Mouse (Mus musculus): ENCODE results near the gene Washc2. TPM values are rescaled to one million over a fixed set of nuclear protein-coding genes. Genes with fewer than 3 reads are reported as not detected.
"Not testable (repeated sequence)": the region's sequence is repeated elsewhere in the genome, so short reads cannot be mapped to it uniquely, and the experiment has no call there.

The Washc2 gene
- 10 to 100 TPM; 84.3 to 88.0 TPM for total RNA-seq (2021)
- long read RNA-seq, experiment 1, full-length matches to known transcripts = 21 of 68 reads
- long read RNA-seq, experiment 1, partial matches to known transcripts = 25 of 68 reads
- long read RNA-seq, experiment 1, other reads (novel, unspliced or antisense) = 22 of 68 reads
- long read RNA-seq, experiment 2, full-length matches to known transcripts = 18 of 49 reads
- long read RNA-seq, experiment 2, partial matches to known transcripts = 19 of 49 reads
- long read RNA-seq, experiment 2, other reads (novel, unspliced or antisense) = 12 of 49 reads

DNA sequence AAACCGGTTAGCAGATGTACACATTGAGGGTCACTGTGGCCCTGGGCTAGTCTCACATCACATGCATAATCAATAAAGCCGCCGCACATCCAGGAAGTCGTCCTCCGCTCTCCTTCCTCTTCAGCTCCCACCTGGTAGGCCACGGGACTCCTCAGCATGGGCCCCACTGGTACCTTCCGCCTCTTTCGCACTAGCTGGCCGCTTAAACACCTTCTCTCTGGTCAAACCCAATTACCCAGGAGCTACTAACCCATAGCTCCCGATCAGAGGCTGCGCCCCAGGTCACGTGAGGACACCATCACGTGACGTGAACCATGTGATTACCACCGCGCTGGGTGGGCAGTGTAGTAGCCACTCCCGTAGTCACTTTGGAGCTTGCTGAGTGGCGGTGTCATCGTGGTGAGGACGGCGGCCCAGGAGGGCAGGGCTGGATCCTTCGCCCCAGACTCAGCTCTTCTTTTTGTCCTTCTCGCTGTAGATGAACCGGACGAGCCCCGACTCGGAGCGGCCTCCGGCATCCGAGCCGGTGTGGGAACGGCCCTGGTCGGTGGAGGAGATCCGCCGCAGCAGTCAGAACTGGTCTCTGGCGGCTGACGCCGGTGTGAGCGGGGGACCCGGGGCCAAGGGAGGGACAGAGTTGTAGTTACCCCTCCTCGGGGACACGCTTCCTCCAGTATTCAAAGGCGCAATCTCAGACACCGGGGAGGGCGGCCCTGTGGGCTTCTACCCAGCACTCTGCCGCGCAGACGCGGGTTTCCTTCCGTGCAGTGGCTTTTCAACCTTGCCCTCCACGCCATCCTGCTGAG, at the start of gene Washc2:
TSS of gene Washc2 (plus strand) at position 310 of the 806 bp plus-strand sequence.
- DNase-seq (ENCODE audit: low spot score in 2 of 2) = peak; percentile 93 to 94

DNA sequence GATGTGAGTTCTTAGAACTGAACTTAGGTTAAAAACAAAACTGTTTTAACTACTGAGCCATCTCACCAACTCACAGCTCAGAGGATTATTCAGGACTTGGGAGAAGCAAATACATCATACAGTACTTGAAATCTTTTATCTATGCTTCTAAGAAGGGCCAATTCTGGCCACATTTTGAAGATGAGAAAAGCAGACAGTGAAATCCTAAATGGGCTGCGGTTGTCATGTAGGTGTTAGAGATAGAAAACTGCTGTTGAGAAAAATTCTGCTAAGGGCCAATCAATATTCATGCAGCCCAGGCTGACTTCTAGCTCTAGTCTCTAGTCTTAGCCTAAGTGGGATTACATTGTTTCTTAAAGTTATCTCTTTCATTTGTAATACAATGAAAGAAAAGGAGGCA, 41.5 kb upstream of the Washc2 start:
- DNase-seq (ENCODE audit: low spot score in 2 of 2) = no peak

DNA sequence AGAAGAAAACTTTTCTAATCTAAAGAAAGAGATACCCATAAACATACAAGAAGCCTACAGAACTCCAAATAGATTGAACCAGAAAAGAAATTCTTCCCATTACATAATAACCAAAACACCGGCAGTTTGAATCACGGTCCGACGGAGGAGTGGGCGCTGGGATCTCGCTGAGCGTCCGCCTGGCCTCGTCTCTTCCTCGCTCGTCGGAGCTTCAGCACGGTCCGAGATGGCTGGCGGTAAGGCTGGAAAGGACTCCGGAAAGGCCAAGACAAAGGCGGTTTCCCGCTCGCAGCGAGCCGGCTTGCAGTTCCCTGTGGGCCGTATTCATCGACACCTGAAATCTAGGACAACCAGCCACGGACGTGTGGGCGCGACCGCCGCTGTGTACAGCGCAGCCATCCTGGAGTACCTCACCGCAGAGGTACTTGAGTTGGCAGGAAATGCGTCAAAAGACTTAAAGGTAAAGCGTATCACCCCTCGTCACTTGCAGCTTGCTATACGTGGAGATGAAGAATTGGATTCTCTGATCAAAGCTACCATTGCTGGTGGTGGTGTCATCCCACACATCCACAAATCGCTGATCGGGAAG, 34.2 kb upstream of the Washc2 start:
- DNase-seq (ENCODE audit: low spot score in 2 of 2) = not testable (repeated sequence)

DNA sequence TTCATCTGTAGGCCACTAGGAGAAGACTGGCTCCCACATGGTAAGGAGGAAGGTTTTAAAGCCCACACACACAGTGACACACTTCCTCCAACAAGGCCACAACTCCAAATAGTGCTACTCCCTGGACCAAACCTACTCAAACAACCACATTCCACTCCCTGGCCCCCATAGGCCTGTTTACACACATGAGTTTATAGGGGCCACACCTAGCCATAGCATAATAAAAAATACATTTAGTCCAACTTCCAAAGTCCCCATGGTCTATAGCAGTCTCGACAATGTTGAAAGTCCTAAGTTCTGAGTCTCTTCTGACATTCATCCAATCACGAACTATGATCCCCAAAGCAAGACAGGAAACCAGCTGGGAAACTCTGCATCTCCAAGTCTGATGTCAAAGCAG, 29.5 kb upstream of the Washc2 start:
- no peak for DNase-seq (ENCODE audit: low spot score in 2 of 2)

DNA sequence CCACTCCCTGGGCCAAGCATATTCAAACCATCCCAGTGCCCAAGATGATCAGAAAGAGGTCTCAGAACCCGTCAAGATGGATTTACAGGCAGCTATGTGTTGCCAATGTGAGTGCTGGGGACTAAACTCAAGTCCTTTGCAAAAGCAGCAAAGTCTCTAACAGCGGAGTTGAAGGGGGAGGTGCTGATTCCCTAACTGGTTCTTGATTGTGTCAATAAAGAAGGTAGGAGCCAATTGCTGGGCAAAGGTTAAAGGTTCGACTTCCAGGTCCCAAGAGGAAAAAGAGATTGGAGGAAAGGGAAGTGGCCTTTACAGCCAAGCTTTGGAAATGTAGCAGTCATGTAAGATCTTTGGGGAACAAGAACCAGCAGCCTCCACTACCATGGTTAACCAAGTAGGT, 27.1 kb upstream of the Washc2 start:
- no peak for DNase-seq (ENCODE audit: low spot score in 2 of 2)

DNA sequence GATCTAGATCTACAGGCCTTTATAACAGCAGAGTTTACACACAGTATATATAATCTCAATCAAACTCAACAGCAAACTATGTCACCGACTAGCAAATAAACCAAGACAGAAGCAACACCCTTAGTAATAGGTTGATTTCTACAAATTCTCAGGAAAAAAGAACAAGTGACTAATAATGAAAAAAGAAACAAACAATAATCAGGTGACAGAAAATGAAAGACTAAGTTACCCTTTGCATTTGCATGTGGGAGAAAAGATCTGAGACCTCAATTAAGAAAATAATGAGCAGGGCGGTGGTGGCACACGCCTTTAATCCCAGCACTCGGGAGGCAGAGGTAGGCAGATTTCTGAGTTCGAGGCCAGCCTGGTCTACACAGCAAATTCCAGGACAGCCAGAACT, 24.3 kb upstream of the Washc2 start:
- no peak for DNase-seq (ENCODE audit: low spot score in 2 of 2)

DNA sequence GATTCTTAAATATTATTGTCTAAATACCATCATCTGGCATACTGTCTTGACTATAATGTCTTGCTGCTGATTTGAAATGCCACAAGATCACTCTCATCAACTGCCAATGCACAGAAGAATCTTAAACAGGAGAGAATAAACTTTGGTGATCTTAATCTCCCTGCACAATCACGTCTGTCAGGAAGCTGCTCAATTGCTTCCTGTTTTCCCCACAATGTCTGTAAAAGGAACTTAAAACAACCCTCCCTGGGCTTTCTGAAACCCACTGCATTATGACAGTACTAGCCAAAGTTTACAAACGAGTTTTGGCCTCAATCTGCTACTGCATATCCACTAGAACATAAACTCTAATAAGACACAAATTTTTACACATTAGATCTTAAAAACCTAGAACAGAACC, 21.4 kb upstream of the Washc2 start:
- no peak for DNase-seq (ENCODE audit: low spot score in 2 of 2)

DNA sequence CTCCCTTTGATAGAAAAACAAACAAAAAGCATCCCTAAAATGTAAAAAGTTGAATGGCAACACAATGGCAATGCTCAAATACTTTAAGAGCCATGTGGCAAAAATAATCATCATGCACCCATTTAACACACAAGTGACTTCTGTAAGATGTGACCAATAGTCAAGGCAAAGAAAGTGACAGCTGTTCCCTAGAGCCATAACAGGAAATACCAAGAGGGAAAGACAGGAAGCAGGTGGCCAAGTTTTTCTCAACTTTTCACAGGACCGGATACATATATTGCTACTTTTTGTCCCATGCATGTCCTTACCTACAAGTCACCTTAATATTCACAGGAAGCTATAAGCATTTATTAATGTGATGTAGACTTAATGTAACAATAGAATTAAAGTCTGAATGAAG, 18.4 kb upstream of the Washc2 start:
- no peak for DNase-seq (ENCODE audit: low spot score in 2 of 2)

DNA sequence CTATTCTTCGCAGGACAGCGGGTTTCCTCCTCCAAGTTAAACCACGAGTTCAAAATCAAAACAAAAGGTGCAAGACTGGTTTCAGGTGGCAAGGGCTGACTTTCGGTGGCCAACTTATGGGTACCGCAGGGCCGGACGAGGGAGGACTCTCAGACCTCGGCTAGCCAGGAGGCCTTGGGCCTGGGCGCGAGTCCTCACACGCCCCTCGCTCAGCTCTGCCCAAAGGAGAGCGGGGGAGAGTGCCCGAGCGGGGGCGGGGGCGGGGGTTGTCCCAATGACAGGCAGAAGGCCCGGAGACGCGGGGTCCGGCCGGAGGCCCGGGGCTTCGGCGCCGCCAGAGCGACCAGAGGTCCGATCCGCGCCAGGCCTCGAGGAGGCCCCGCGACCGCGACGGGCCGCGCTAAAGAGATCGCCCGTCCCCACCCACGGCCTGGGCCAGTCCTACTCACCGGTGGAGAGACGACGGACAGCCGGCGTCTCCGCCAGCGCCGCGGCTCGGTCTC, 15.0 kb upstream of the Washc2 start:
- peak in 1 of 2 experiments; percentile 9 for DNase-seq (ENCODE audit: low spot score in 2 of 2)

DNA sequence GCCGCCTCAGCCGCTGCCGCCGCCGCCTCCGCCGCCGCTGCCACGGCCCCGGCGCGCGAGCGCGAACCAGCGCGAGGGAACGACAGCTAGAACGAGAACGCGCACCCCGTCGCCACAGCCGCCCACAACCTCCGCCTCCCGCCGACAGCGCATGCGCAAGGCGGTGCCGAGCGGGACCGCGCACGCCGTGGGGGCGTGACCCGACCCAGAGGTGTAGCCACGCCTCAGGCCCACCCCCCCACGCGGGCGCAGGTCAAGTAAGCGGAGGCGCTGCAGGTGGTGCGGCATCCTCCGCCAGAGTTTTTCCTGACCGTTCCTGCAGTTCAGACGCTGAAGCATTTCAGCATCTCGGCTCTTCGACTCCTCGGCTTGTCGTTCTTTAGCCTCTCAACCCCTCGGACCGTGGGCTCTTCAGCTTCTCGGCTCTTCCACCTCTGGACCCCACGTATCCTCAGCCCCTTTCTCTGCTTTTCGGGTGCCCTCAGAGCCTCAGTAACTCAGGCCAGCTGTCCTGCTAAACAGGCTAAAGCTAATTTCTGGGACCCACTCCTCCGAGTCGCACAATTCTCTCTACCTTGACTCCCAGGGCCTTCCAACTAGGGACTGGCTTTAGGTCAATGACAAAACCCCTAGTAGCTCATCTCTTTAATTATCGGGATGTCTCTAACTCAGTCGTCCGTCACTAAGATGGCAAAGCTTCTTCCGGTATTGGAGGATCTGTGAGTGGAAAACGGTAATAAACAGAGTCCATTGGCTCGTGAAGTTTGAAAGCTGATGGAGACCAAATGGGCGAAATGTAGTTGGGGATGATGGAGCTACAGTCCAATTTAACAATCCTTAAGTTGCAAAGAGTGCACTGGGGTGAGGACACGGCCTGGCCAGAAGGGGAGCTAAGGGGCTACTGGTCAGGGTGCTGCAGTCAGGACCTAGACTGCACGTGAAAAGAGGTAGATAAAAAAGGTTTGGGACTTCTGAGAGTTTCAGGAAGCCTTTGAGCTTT, 14.1 kb upstream of the Washc2 start, which contains the start of gene Tmcc1:
TSS of gene Tmcc1 (minus strand) at position 93 of the 1,000 bp plus-strand sequence.
- DNase-seq (ENCODE audit: low spot score in 2 of 2) = peak; percentile 99 to 100

DNA sequence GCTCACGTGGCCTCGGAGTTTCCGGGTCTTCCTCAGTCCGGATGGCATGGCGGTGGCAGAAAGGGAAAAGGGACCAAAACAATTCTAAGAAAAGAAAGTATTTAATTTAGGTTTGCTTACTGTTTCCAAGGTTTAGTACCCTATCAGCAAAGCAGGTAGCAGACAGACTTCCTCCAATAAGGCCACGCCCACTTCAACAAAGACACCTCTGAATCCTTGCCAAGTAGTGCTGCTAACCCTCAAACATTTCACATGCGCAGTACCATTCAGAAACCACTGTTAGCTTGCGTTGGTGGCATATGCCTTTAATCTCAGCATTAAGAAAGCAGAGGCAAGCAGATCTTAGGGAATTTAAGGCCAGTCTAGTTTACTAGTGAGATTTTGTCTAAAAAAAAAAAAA, 12.0 kb upstream of the Washc2 start:
- no peak for DNase-seq (ENCODE audit: low spot score in 2 of 2)

DNA sequence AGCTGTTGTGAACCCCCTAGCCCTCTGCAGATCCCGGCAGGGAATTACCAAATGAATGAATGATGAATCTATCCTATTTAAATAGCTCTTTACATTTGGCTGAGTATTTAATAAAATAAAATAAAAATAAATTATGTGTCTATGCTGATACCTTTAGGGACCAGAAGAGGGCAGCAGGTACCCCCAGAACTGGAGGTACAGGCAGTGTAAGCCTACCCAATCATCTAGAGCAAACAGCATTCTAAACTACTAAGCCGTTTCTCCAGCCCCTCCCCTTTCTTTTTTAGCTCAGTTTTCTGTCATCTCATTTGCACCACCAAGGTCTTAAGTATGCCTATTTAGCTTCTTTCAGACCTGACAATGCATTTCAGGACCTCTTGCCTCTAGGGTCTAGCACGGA, 9.7 kb upstream of the Washc2 start:
- DNase-seq (ENCODE audit: low spot score in 2 of 2) = no peak

DNA sequence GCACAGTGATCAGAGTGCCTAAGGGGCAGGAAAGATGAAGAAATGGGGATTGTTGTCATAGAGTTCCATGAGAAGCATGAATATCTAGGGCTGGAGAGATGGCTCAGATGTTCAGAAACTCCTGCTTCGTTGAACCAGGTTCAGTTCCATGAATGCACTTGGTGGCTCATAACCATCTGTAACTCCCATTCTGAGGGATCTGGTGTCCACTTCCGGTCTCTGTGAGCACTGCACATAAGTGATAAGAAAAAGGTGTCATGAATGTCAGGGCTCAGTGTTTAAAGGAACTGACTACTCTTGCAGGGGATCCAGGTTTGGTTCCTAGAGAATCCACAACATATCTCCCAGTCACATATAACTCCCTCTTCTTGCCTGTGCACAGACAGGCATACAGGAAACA, 8.2 kb upstream of the Washc2 start:
- DNase-seq (ENCODE audit: low spot score in 2 of 2) = no peak

DNA sequence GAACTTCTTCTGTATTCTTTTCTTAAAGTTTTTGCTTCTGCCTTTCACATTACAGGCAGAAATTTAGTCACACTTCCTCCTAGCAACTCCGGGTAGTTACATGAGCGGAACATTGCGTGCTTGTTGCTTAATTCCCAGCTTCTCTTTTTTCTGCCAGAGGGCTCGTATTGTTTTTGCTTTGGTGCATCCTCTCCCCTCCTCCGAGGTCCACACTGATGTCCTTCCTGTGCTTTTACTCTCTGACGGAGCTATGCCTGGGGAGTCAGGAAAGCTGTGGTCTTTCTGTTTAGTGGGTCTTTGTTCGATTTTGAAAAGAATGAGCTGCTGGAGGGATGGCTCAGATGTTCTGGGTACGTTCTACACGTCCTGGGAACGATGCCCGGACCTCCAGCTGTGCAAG, 19.9 kb downstream of the Washc2 start:
- no peak for DNase-seq (ENCODE audit: low spot score in 2 of 2)

DNA sequence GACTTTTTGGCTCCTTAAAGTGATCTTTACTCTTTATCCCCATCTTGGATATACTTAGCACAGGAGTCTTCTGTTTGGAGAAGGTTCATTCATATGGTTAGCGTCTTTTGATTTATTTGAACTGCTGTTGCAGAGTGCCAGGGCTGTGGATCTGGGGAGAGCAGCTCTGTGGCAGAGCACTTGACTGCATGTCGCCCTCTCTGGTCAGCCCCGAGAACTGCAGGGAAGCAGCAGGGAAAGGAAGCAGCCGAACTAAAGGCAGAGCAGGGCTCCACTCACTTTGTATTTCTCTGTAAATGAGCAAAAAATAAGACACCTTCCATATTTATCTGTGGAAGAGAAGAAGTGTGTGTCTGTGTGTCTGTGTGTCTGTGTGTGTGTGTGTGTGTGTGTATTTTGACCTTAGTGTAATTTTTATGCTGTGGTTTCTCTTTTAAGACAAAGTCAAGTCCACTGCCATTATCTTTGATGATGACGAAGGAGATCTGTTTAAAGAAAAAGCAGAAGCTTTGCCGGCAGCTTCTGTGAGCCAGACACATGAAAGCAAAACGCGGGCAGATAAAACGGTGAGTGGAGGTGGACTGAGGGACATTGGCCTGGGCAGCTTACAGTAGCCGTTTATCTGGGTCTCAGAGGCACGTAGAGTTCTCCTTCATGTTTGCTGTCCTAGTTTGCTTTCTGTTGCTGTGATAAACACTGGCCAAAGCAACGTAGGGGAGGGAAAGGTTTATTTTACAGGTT, 21.1 kb downstream of the Washc2 start:
- peak; percentile 80 to 81 for DNase-seq (ENCODE audit: low spot score in 2 of 2)

DNA sequence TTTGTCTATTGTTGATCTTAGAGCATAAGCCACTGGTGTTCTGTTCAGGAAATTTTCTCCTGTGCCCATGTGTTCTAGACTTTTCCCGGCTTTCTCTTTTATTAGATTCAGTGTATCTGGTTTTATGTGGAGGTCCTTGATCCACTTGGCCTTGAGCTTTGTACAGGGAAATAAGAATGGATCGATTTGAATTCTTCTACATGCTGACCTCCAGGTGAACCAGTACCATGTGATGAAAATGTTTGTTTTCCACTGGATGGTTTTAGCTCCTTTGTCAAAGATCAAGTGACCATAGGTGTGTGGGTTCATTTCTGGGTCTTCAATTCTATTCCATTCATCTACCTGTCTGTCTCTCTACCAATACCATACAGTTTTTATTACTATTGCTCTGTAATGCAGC, 27.0 kb downstream of the Washc2 start:
- DNase-seq (ENCODE audit: low spot score in 2 of 2) = not testable (repeated sequence)

DNA sequence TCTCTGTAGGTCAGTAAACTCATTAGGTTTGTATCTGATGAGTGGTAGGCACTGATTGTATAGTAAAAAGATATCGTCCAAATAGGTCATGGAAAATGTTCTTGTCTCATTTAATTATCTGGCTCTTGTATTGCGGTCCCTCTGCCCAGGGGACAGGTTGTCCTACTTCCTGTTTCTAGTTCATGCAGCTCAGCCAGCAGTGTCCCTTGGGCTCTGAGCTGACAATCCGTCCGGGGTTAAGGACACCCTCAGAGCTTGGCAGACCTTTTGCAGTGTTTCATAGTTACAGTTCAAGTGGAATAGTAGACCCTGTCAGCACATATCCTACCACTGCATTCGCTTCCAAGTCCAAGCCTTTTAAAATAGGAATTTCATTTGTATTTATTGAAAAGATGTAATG, 27.5 kb downstream of the Washc2 start:
- no peak for DNase-seq (ENCODE audit: low spot score in 2 of 2)

DNA sequence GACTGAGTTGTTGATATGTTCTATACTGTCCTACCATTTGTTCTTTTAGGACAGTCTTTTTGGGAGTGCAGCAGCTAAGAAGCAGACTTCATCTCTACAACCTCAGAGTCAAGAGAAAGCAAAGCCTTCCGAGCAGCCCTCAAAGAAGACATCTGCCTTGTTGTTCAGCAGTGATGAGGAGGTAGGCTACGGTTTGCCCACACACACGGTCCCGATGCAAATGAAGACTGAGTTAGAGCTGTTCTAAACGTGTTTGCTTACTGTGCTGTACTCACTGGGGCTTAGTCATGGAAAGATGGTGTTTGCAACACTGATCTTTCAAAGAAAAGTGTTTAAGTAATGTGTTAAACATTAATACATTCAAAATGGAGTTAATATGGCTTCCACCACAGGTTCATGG, 30.2 kb downstream of the Washc2 start:
- peak in 1 of 2 experiments; percentile 27 for DNase-seq (ENCODE audit: low spot score in 2 of 2)

DNA sequence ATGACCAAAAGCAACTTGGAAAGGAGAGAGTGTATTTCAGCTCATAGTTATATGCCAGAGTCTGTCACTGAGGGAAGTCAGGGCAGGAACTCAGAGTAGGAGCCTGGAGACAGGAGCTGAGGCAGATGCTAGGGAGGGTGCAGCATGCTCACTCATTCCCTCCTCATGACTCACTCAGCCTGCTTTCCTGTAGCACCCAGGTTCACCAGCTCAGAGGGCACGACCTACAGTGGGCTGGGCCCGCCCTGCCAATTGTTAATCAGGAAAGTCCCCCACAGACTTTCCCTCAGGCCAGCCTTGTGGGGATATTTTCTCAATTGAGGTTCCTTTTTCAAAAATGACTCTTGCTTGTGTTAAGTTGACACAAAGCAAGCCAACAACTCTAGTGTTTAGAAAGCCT, 32.5 kb downstream of the Washc2 start:
- no peak for DNase-seq (ENCODE audit: low spot score in 2 of 2)

DNA sequence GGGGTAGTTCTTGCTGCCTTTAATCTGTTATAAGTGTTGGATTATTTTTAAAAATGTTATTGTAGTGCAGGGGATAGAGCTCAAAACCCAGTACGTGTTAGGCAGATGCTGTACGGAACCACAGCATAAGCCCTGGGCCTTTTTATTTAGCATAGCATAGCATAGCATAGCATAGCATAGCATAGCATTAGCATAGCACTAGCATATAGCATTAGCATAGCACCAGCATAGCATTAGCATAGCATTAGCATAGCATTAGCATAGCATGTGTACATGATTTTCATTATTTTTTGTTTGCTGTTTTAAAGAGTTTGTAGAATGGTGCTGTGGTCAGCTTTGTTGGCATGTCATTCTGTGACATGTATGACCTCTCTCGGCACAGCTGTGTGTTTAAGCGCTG, 51.8 kb downstream of the Washc2 start:
- DNase-seq (ENCODE audit: low spot score in 2 of 2) = no peak
